Mouse (Mus musculus) MEL (cell line): ENCODE results near the gene Galnt10. TPM values are rescaled to one million over a fixed set of nuclear protein-coding genes. Genes with fewer than 3 reads are reported as not detected.

Source experiments
- DNase-seq: peaks from one replicate; pipeline ENCODE4 v3.0.0; 2011; ENCODE audit warnings: low read depth, low spot score
- H3K27ac ChIP-seq: 2 replicates; pipeline ENCODE4 v1.5.1; 2012; ENCODE audit warnings: low read depth, mild to moderate bottlenecking, control low read depth, low read length, moderate library complexity; ENCODE audit not compliant: control insufficient read depth
- H3K27me3 ChIP-seq, 2 experiments: fragments of 150-350 bp in 1 of 2; sonication (generic) in 1 of 2; 2 replicates each; pipeline ENCODE4 v1.6.1; 2012; ENCODE audit warnings: low read length in 2 of 2, mild to moderate bottlenecking in 2 of 2, improper control_type of control experiment in 1 of 2, moderate library complexity in 1 of 2; ENCODE audit not compliant: insufficient read depth in 2 of 2, control insufficient read depth in 1 of 2
- H3K36me3 ChIP-seq, 2 experiments: 2 replicates each; pipeline ENCODE4 v1.6.1; 2012 to 2014; ENCODE audit warnings: low read length in 2 of 2, improper control_type of control experiment in 1 of 2, inconsistent platforms in 1 of 2, mild to moderate bottlenecking in 1 of 2; ENCODE audit not compliant: insufficient read depth in 2 of 2, control insufficient read depth in 1 of 2
- H3K4me1 ChIP-seq, 2 experiments: fragments of 150-350 bp in 1 of 2; sonication (generic) in 1 of 2; 2 replicates each; pipeline ENCODE4 v1.6.1; 2012; ENCODE audit warnings: low read length in 2 of 2, improper control_type of control experiment in 1 of 2, mild to moderate bottlenecking in 1 of 2; ENCODE audit not compliant: insufficient read depth in 2 of 2, control insufficient read depth in 1 of 2
- H3K4me3 ChIP-seq, 2 experiments: fragments of 150-350 bp in 1 of 2; sonication (generic) in 1 of 2; 2 replicates each; pipeline ENCODE4 v1.5.1; 2012; ENCODE audit warnings: low read depth in 2 of 2, low read length in 2 of 2, mild to moderate bottlenecking in 2 of 2, moderate library complexity in 2 of 2, control low read depth in 1 of 2, improper control_type of control experiment in 1 of 2; ENCODE audit not compliant: control insufficient read depth in 1 of 2, insufficient read depth in 1 of 2
- H3K79me2 ChIP-seq: 2 replicates; pipeline ENCODE4 v1.6.1; 2012; ENCODE audit warnings: mild to moderate bottlenecking, low read length, moderate library complexity; ENCODE audit not compliant: control insufficient read depth, poor library complexity, insufficient read depth
- H3K9ac ChIP-seq: 2 replicates; pipeline ENCODE4 v1.6.1; 2012; ENCODE audit warnings: low read depth, mild to moderate bottlenecking, control low read depth, low read length, moderate library complexity; ENCODE audit not compliant: control insufficient read depth, poor library complexity, severe bottlenecking
- H3K9me3 ChIP-seq: fragments of 150-350 bp; sonication (generic); replicated peaks from 2 replicates; pipeline ENCODE4 v1.6.1; 2012; ENCODE audit warnings: mild to moderate bottlenecking, low read length, improper control_type of control experiment, moderate library complexity; ENCODE audit not compliant: insufficient read depth
- GABPA ChIP-seq: IDR thresholded peaks from 2 replicates; pipeline ENCODE4 v1.6.1; 2012; ENCODE audit warnings: low read depth, mild to moderate bottlenecking, inconsistent platforms, low read length, improper control_type of control experiment, moderate library complexity
- GATA1 ChIP-seq: IDR thresholded peaks from 2 replicates; pipeline ENCODE4 v1.6.1; 2011; ENCODE audit warnings: low read depth, low read length, improper control_type of control experiment
- JUND ChIP-seq: IDR thresholded peaks from 2 replicates; pipeline ENCODE4 v1.6.1; 2011; ENCODE audit warnings: low read depth, mild to moderate bottlenecking, improper control_type of control experiment, low read length
- KAT2A ChIP-seq: conservative IDR thresholded peaks from 2 replicates; pipeline ENCODE4 v1.6.1; 2012; ENCODE audit warnings: low read depth, low read length, improper control_type of control experiment, inconsistent platforms
- MAFK ChIP-seq: IDR thresholded peaks from 2 replicates; pipeline ENCODE4 v1.6.1; 2011; ENCODE audit warnings: low read depth, mild to moderate bottlenecking, low read length, improper control_type of control experiment, borderline replicate concordance
- MAZ ChIP-seq: IDR thresholded peaks from 2 replicates; pipeline ENCODE4 v1.6.1; 2012; ENCODE audit warnings: low read depth, mild to moderate bottlenecking, inconsistent platforms, low read length, improper control_type of control experiment
- MXI1 ChIP-seq: IDR thresholded peaks from 2 replicates; pipeline ENCODE4 v1.6.1; 2011; ENCODE audit warnings: mild to moderate bottlenecking, low read depth, low read length, improper control_type of control experiment
- MYB ChIP-seq: IDR thresholded peaks from 2 replicates; pipeline ENCODE4 v1.6.1; 2011; ENCODE audit warnings: mild to moderate bottlenecking, low read depth, low read length, improper control_type of control experiment
- MYC ChIP-seq: IDR thresholded peaks from 2 replicates; pipeline ENCODE4 v1.6.1; 2011; ENCODE audit warnings: low read depth, mild to moderate bottlenecking, low read length, improper control_type of control experiment, moderate library complexity
- NELFE ChIP-seq: IDR thresholded peaks from 2 replicates; pipeline ENCODE4 v1.6.1; 2011; ENCODE audit warnings: low read depth, low read length, improper control_type of control experiment
- POLR2A ChIP-seq, 2 experiments: IDR thresholded peaks; 2 replicates each; pipeline ENCODE4 v1.6.1; 2011 to 2012; ENCODE audit warnings: low read length in 2 of 2, mild to moderate bottlenecking in 2 of 2, control low read depth in 1 of 2, improper control_type of control experiment in 1 of 2, low read depth in 1 of 2, moderate library complexity in 1 of 2; ENCODE audit not compliant: control insufficient read depth in 1 of 2, insufficient read depth in 1 of 2, poor library complexity in 1 of 2
- POLR2AphosphoS2 ChIP-seq: IDR thresholded peaks from 2 replicates; pipeline ENCODE4 v1.6.1; 2011; ENCODE audit warnings: low read length, improper control_type of control experiment
- RAD21 ChIP-seq: IDR thresholded peaks from 2 replicates; pipeline ENCODE4 v1.6.1; 2011; ENCODE audit warnings: mild to moderate bottlenecking, low read depth, low read length, improper control_type of control experiment
- RCOR1 ChIP-seq: IDR thresholded peaks from 2 replicates; pipeline ENCODE4 v1.6.1; 2012; ENCODE audit warnings: low read depth, mild to moderate bottlenecking, inconsistent platforms, low read length, improper control_type of control experiment
- SMC3 ChIP-seq: IDR thresholded peaks from 2 replicates; pipeline ENCODE4 v1.6.1; 2011; ENCODE audit warnings: low read depth, low read length, improper control_type of control experiment
- TBP ChIP-seq: IDR thresholded peaks from 2 replicates; pipeline ENCODE4 v1.8.0; 2011; ENCODE audit warnings: low read depth, low read length, improper control_type of control experiment
- USF2 ChIP-seq, 2 experiments: IDR thresholded peaks; 2 replicates each; pipeline ENCODE4 v1.6.1; 2011 to 2012; ENCODE audit warnings: improper control_type of control experiment in 2 of 2, low read length in 2 of 2, borderline replicate concordance in 1 of 2, inconsistent platforms in 1 of 2, low read depth in 1 of 2, mild to moderate bottlenecking in 1 of 2; ENCODE audit not compliant: insufficient read depth in 1 of 2
- ZC3H11A ChIP-seq: IDR thresholded peaks from 2 replicates; pipeline ENCODE4 v1.6.1; 2012; ENCODE audit warnings: low read depth, mild to moderate bottlenecking, inconsistent platforms, low read length, improper control_type of control experiment
- ZNF384 ChIP-seq: IDR thresholded peaks from 2 replicates; pipeline ENCODE4 v1.6.1; 2012; ENCODE audit warnings: low read depth, mild to moderate bottlenecking, inconsistent platforms, low read length, improper control_type of control experiment
- polyA plus RNA-seq, 2 experiments: library from polyadenylated mRNA; stranded (reverse) in 1 of 2; unstranded in 1 of 2; fragments of >175 nt in 1 of 2; fragments of >200 nt in 1 of 2; gene quantifications; 2 replicates each; pipeline versions ENCODE4 v1.2.1 to v1.2.4; 2012; ENCODE audit warnings: low replicate concordance in 2 of 2, low read depth in 1 of 2; ENCODE audit not compliant: insufficient read length in 2 of 2, insufficient read depth in 1 of 2, missing spikeins in 1 of 2
- total RNA-seq: library from RNA; depleted of rRNA; stranded (reverse); fragments of 300-350 nt; gene quantifications from 2 replicates; pipeline ENCODE4 v1.2.3, GENCODE M21; 2012

Gene Galnt10
- total and polyA plus RNA-seq, 3 experiments, result 26.7 to 27.4 TPM; not detected in 1

- no peak overlapping the region for H3K4me3 ChIP-seq
- TF ChIP-seq GATA1, result no peak
- TF ChIP-seq TBP, result no peak
- TF ChIP-seq MXI1, result no peak
- no peak for TF ChIP-seq JUND
- no peak for TF ChIP-seq ZNF384
- no peak for TF ChIP-seq RAD21
- no peak for TF ChIP-seq MYB
- TF ChIP-seq POLR2A (IDR thresholded peaks at IDR 0.05; ENCODE audit: control insufficient read depth in 1 of 2, insufficient read depth in 1 of 2, low read depth in 1 of 2, low read length in 2 of 2, poor library complexity in 1 of 2), result no peak
- TF ChIP-seq ZC3H11A, result no peak
- TF ChIP-seq RCOR1, result no peak
- TF ChIP-seq POLR2AphosphoS2, result no peak
- no peak for TF ChIP-seq SMC3
- no peak for TF ChIP-seq NELFE
- TF ChIP-seq USF2 (IDR thresholded peaks at IDR 0.05; ENCODE audit: borderline replicate concordance in 1 of 2, insufficient read depth in 1 of 2, low read depth in 1 of 2, low read length in 2 of 2), result no peak
- TF ChIP-seq MYC, result no peak
- TF ChIP-seq, all 39 proteins: peak for 0
- DNase-seq, result no peak
- Histone ChIP-seq H3K4me1 (no peaks in the 10 kb centered on the region), H3K79me2 (no peaks in the 10 kb centered on the region), H3K36me3 (no peaks in the 10 kb centered on the region; a peak in 2 of 4 replicates), H3K27me3 (no peaks in the 10 kb centered on the region), H3K9me3 (no peaks in the 10 kb centered on the region), H3K9ac (no peak overlapping the region), H3K27ac (no peak overlapping the region)
Measured at GRCm38 (mm10) chr11:57727303-57727969, 82.2 kb downstream of the Galnt10 start.

- no peak for TF ChIP-seq MAZ
- TF ChIP-seq TBP, result no peak
- TF ChIP-seq NELFE, result no peak
- no peak for TF ChIP-seq USF2 (IDR thresholded peaks at IDR 0.05; ENCODE audit: borderline replicate concordance in 1 of 2, insufficient read depth in 1 of 2, low read depth in 1 of 2, low read length in 2 of 2)
- TF ChIP-seq GABPA, result no peak
- TF ChIP-seq POLR2A (IDR thresholded peaks at IDR 0.05; ENCODE audit: control insufficient read depth in 1 of 2, insufficient read depth in 1 of 2, low read depth in 1 of 2, low read length in 2 of 2, poor library complexity in 1 of 2), result no peak
- no peak for TF ChIP-seq KAT2A
- TF ChIP-seq MAFK, result no peak
- Histone ChIP-seq H3K27ac (no peak overlapping the region), H3K36me3 (no peaks in the 10 kb centered on the region), H3K79me2 (no peaks in the 10 kb centered on the region), H3K9ac (no peak overlapping the region), H3K4me3 (no peak overlapping the region), H3K27me3 (no peaks in the 10 kb centered on the region), H3K9me3 (no peaks in the 10 kb centered on the region), H3K4me1 (no peaks in the 10 kb centered on the region)
- no peak for DNase-seq
Measured at GRCm38 (mm10) chr11:57732410-57733281, 87.4 kb downstream of the Galnt10 start.
